Mouse (Mus musculus) embryonic facial prominence, embryonic 13.5 days (tissue): ENCODE data around the gene Cers5. TPM values are rescaled to one million over a fixed set of nuclear protein-coding genes. Genes with fewer than 3 reads are reported as not detected.
"Not testable (repeated sequence)": the region's sequence is repeated elsewhere in the genome, so short reads cannot be mapped to it uniquely, and the experiment has no call there.

Experiments
- ATAC-seq: fragments of 200-750 bp; cut with Nextera tagmentation; 2 replicates; pipeline ENCODE4 v1.8.0; 2017; ENCODE audit warnings: low read depth; ENCODE audit not compliant: insufficient number of reproducible peaks, insufficient read depth, low FRiP score, low TSS enrichment
- H3K27ac ChIP-seq: fragments of 300-500 bp; sonication (generic); 2 replicates; pipeline ENCODE4 v1.5.1; 2015; ENCODE audit warnings: moderate library complexity, mild to moderate bottlenecking, inconsistent platforms
- H3K27me3 ChIP-seq: fragments of 300-500 bp; sonication (generic); 2 replicates; pipeline ENCODE4 v1.6.1; 2015; ENCODE audit warnings: mild to moderate bottlenecking, inconsistent platforms
- H3K36me3 ChIP-seq: fragments of 300-500 bp; sonication (generic); 2 replicates; pipeline ENCODE4 v1.6.1; 2015; ENCODE audit warnings: mild to moderate bottlenecking, inconsistent platforms
- H3K4me1 ChIP-seq: fragments of 300-500 bp; sonication (generic); 2 replicates; pipeline ENCODE4 v1.6.1; 2015; ENCODE audit warnings: inconsistent platforms
- H3K4me2 ChIP-seq: fragments of 300-500 bp; sonication (generic); 2 replicates; pipeline ENCODE4 v1.6.1; 2015; ENCODE audit warnings: moderate library complexity, mild to moderate bottlenecking, inconsistent platforms
- H3K4me3 ChIP-seq: fragments of 300-500 bp; sonication (generic); 2 replicates; pipeline ENCODE4 v1.5.1; 2015; ENCODE audit warnings: mild to moderate bottlenecking, inconsistent platforms
- H3K9ac ChIP-seq: fragments of 300-500 bp; sonication (generic); 2 replicates; pipeline ENCODE4 v1.6.1; 2015; ENCODE audit warnings: mild to moderate bottlenecking, inconsistent platforms
- H3K9me3 ChIP-seq: fragments of 300-500 bp; sonication (generic); 2 replicates; pipeline ENCODE4 v1.6.1; 2016; ENCODE audit warnings: inconsistent platforms
- WGBS: fragments of 180-500 bp; shearing (Covaris S2); methylation state at CpG from one replicate; pipeline ENCODE4 v1.1.7; 2015; ENCODE audit warnings: mixed read lengths; 5-methylcytosine and 5-hydroxymethylcytosine counted together
- polyA plus RNA-seq: library from polyadenylated mRNA; unstranded; fragments of >200 nt; fragmentation: Nextera tagmentation; extraction: Ambion mirVana; gene quantifications from 2 replicates; pipeline ENCODE4 v1.2.1, GENCODE M21; 2015

Gene Cers5
- polyA plus RNA-seq, 1 experiment from 2014 or later: 70.8 TPM

DNA sequence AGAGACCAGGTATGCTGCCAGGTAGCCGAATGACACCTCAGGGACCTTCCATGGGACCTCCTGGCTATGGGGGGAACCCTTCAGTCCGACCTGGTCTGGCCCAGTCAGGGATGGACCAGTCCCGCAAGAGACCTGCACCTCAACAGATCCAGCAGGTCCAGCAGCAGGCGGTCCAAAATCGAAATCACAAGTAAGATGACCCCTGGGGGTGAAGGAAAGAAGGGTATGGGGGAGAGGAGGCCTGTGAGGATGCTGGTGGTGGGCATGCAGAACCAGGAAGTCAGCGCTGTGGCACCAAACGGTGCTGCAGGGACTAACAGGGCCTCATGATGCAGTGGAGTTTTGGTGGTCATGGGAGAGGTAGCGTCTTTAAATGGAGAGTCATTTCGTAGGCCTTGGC, 69.6 kb downstream of the Cers5 start:
- peak overlapping the region; percentile 96 for H3K27ac ChIP-seq

DNA sequence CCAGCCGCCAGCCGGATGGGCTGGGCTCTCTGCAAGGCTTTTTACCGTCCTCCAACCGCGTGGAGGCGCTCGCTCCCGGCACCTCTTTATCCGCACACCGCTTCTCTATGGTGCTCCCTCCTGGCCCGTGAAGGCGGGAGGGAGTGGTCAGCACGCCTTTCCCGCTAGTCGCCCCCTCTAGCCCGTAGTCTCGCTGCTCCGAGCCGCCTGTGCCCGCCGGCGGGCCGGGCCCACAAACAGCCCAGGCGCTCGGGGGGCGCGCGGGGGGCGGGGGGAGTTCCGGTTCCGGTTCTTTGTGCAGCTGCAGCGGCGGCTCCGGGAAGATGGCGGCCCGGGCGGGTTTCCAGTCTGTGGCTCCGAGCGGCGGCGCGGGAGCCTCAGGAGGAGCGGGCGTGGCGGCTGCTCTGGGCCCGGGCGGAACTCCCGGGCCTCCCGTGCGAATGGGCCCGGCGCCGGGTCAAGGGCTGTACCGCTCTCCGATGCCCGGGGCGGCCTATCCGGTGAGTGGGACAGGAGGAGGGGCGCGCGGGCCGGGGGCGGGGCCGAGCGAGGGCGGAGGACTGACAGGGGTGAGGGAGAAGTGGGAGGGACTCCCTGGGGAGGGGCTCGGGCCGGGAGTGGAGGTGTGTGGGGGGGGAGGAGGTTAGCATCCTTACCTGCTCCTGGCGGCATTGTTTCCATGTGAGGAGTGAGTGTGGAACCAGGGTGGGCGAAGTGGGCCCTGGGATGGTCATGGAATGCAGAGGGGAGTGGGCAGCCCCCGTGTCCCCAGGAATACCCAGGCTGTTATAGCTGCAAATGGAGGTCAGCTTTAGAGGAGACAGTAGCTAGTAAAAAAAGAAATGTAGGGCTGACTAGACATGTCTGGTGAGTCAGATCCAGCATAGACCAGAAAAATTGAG, 70.4 kb downstream of the Cers5 start, which contains the start of gene Smarcd1:
Smarcd1 (plus strand) TSS at position 131 of the 902 bp plus-strand sequence.
- Histone ChIP-seq H3K4me3 (peak within 1 kb of the TSS; percentile 80), H3K4me2 (peak within 1 kb of the TSS; percentile 80), H3K9ac (peak within 1 kb of the TSS; percentile 96), H3K9me3 (no peaks in the 10 kb centered on the region), H3K36me3 (peaks cover 28% of the 10 kb centered on the region), H3K4me1 (peaks cover 38% of the 10 kb centered on the region), H3K27ac (peak within 1 kb of the TSS; percentile 96), H3K27me3 (peaks cover 16% of the 10 kb centered on the region)
- peak; percentile 95 for ATAC-seq
- under 1% methylated on average over 67 of the region's 71 CpGs for WGBS

More for the DNA sequence above, 69.6 kb downstream of the Cers5 start:
- H3K9me3 ChIP-seq: no peaks in the 10 kb centered on the region
- peak overlapping the region; percentile 80 for H3K4me2 ChIP-seq
- 52% methylated on average over 9 of the region's 9 CpGs for WGBS
- H3K27me3 ChIP-seq: peaks cover 8% of the 10 kb centered on the region; the same call in 1 of the 2 replicates
- peaks cover 38% of the 10 kb centered on the region for H3K4me1 ChIP-seq
- H3K4me3 ChIP-seq: peak overlapping the region; percentile 80
- peak overlapping the region; percentile 96 for H3K9ac ChIP-seq
- no peak for ATAC-seq
- H3K36me3 ChIP-seq: peaks cover 37% of the 10 kb centered on the region

DNA sequence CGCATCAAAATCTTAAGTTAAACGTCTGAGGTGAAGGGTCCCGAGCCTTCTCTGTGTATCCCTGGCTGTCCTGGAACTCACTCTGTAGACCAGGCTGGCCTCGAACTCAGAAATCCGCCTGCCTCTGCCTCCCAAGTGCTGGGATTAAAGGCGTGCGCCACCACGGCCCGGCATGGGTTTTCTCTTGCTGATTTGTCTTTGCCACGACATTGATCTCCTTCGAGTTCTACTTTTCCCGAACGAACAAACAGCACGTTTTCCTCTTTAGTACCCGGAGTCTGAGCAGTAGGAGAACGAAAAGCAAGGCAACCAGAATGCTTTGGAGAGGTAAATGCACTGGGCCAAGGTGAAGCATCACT, 71.1 kb downstream of the Cers5 start:
- ATAC-seq, H3K9me3 ChIP-seq: not testable (repeated sequence)
- Histone ChIP-seq H3K27ac (peak overlapping the region; percentile 96; the same call in 1 of the 2 replicates), H3K4me2 (peak overlapping the region; percentile 80), H3K27me3 (peaks cover 21% of the 10 kb centered on the region), H3K36me3 (peaks cover 22% of the 10 kb centered on the region), H3K9ac (peak overlapping the region; percentile 96), H3K4me3 (peak overlapping the region; percentile 80), H3K4me1 (peaks cover 38% of the 10 kb centered on the region)
- WGBS: 46% methylated on average over 16 of the region's 16 CpGs

DNA sequence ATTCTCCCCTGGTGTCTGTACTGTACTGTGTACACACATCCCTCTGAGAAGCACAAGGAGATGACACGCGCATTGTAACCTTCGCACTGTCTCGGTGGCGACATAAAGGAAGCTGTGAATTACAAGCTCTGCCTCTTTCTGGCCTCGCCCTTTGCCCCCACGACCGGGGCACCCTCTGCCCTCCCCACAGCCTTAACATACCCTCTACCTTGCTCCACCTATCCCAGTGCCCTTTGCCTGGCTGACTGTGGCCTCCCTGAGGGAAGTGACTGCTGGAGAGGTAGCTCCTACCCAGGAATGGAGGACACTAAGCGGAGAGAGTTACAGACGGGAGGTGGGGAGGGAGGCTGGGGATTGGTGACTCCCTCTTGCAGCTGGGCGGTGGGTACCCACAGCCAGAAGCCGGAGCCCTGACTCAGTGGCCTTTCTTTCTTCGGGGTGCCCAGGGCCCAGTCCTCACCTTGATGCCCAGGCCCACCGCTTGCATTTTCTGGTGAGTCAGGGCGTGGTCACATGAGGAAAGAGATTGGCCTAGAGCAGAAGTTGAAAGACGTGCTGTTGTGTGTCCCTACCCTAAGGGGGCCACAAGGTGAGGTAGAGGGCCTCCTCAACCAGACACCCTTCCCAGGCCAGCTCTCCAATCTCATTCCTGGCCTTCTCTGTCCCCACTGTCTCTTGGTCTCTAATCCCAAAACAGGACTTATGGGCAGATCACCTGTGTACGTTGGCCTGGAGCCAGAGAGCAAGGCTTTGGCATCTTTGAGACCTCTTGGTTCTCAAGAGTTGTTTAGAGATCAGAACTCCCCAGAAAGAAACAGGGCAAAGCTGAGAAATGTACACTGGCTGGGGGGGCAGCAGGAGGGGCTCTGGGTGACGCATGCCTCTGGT, 72.2 kb downstream of the Cers5 start:
- peaks cover 13% of the 10 kb centered on the region for H3K36me3 ChIP-seq
- no peak for ATAC-seq
- peaks cover 25% of the 10 kb centered on the region for H3K27me3 ChIP-seq
- H3K9ac ChIP-seq: no peak overlapping the region
- H3K27ac ChIP-seq: 0 out of 2 replicates have a peak overlapping the region, but pooled peaks have one; percentile 3
- H3K4me1 ChIP-seq: peaks cover 38% of the 10 kb centered on the region
- H3K4me2 ChIP-seq: no peak overlapping the region
- H3K4me3 ChIP-seq: no peak overlapping the region
- no peaks in the 10 kb centered on the region for H3K9me3 ChIP-seq
- WGBS: 84% methylated on average over 18 of the region's 18 CpGs

DNA sequence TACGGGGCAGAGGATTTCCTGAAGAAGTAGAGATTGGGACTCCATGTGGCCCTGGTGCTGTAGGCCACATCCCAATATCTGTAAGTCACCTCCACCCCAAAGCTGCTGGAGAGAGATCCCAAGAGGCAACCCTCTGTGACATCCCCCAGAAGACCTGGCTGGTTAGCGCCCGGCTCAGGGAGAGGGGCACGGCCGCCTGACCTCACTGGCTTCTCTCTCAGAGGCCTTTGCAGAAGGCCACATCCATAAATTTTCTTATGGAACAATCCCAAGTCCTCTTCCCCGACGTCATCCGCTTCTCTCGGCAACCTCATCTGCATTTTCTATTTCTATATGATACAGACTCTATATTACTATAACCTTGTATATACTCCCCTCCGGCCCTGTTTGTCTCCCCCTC, 73.0 kb downstream of the Cers5 start:
- WGBS: 80% methylated on average over 10 of the region's 10 CpGs
- Histone ChIP-seq H3K4me1 (peaks cover 36% of the 10 kb centered on the region), H3K9ac (no peak overlapping the region)

DNA sequence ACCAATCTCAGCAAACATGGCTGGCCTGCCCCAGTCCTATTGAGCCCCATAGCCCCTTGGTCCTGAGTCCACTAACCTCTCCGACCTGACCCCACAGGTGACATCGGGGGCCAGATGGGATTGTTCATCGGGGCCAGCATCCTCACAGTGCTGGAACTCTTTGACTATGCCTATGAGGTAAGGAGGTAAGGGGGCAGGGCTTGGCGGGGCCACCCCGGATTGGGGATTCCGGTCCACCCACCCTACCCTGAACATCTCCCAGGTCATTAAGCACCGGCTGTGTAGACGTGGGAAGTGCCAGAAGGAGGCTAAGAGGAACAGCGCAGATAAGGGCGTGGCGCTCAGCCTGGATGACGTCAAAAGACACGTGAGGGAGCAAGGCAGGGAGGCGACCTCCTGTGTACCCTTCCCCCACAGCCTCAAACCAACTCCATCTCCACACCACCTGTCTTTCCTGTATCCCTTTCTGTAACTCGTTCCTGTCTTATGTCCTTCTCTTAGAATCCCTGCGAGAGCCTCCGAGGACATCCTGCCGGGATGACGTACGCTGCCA, 74.1 kb downstream of the Cers5 start:
- Histone ChIP-seq H3K9ac (0 out of 2 replicates have a peak overlapping the region, but pooled peaks have one; percentile 6), H3K27ac (no peak overlapping the region), H3K4me3 (no peak overlapping the region; the same call in 1 of the 2 replicates), H3K36me3 (no peaks in the 10 kb centered on the region), H3K4me2 (peak overlapping the region; percentile 22; the same call in 1 of the 2 replicates), H3K9me3 (no peaks in the 10 kb centered on the region), H3K4me1 (peaks cover 24% of the 10 kb centered on the region), H3K27me3 (peaks cover 28% of the 10 kb centered on the region)
- 32% methylated on average over 20 of the region's 20 CpGs for WGBS
- no peak for ATAC-seq

More for the DNA sequence above, 73.0 kb downstream of the Cers5 start:
- H3K4me2 ChIP-seq: no peak overlapping the region
- H3K9me3 ChIP-seq: no peaks in the 10 kb centered on the region
- H3K4me3 ChIP-seq: no peak overlapping the region
- ATAC-seq: no peak
- H3K27ac ChIP-seq: no peak overlapping the region
- H3K36me3 ChIP-seq: peaks cover 8% of the 10 kb centered on the region; the same call in 1 of the 2 replicates
- H3K27me3 ChIP-seq: peaks cover 25% of the 10 kb centered on the region

DNA sequence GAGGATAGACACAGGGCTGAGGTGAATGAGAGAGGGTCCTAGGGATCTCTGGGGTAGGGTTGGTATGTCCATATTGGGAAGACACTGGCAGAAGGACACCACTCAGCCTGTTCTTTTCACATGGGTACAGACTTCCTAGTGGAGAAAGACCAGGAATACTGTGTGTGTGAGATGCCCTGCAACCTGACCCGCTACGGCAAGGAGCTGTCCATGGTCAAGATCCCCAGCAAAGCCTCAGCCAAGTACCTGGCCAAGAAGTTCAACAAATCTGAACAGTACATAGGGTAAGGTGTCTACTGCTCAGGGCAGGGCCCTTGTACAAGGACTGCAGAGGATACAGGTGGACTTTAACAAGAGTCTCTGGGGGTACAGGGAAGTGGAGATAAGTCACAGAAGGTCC, 75.4 kb downstream of the Cers5 start:
- H3K9ac ChIP-seq: no peak overlapping the region
- H3K36me3 ChIP-seq: no peaks in the 10 kb centered on the region
- H3K27me3 ChIP-seq: peaks cover 28% of the 10 kb centered on the region
- no peak for ATAC-seq
- no peak overlapping the region for H3K4me2 ChIP-seq
- H3K27ac ChIP-seq: no peak overlapping the region
- no peak overlapping the region for H3K4me3 ChIP-seq
- H3K9me3 ChIP-seq: no peaks in the 10 kb centered on the region
- peaks cover 14% of the 10 kb centered on the region for H3K4me1 ChIP-seq
- 14% methylated on average over 2 of the region's 2 CpGs for WGBS

DNA sequence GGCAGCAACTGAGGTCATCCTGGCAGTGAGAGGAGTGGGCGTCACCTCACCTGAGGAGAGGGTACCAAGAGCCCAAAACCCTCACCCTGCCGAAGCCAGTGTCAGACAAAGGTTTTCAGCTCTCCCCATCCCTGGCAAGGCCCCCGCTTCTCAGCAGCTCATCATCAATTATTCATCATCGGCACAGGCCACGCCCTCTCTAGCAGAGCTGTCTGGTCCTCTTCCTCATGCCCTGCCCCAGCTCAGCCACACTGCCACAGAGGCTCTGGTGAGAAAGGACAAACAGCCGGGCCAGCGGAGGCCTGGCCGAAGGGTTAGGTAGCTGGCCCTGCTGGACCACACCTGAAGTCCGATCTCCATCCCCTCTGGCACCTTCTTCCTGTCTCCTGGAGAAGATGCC, 80.7 kb downstream of the Cers5 start:
- Histone ChIP-seq H3K9me3 (no peaks in the 10 kb centered on the region), H3K9ac (no peak overlapping the region), H3K27me3 (peaks cover 20% of the 10 kb centered on the region), H3K36me3 (no peaks in the 10 kb centered on the region), H3K4me2 (no peak overlapping the region), H3K4me1 (peaks cover 2% of the 10 kb centered on the region; the same call in 1 of the 2 replicates), H3K4me3 (no peak overlapping the region), H3K27ac (no peak overlapping the region)
- WGBS: 64% methylated on average over 9 of the region's 9 CpGs
- ATAC-seq: no peak

DNA sequence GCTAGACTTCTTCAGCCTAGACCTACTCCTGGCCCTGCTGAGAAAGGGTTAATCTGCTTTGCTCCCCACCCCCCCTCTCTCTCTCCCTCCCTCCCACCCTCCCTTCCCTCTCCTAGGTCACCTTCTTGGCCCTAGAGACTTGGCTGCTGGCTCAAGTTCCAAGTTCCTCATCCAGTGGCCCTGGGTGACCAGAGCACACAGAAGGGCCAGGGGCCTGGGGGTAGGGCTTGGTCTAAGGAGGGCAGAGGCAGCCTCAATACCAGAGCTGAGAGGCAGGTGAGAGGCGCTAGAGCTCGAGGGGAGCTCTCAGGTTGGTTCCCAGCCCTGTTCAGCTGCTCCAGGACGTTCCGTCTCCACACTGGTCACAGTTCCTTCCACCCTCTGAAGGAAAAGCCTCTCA, 81.8 kb downstream of the Cers5 start:
- H3K9me3 ChIP-seq: no peaks in the 10 kb centered on the region
- H3K4me1 ChIP-seq: peaks cover 2% of the 10 kb centered on the region; the same call in 1 of the 2 replicates
- H3K36me3 ChIP-seq: no peaks in the 10 kb centered on the region
- no peak overlapping the region for H3K4me2 ChIP-seq
- no peak overlapping the region for H3K4me3 ChIP-seq
- WGBS: 12% methylated on average over 4 of the region's 4 CpGs
- H3K27me3 ChIP-seq: peaks cover 13% of the 10 kb centered on the region
- no peak for ATAC-seq
- H3K27ac ChIP-seq: no peak overlapping the region
- H3K9ac ChIP-seq: 0 out of 2 replicates have a peak overlapping the region, but pooled peaks have one; percentile 32

DNA sequence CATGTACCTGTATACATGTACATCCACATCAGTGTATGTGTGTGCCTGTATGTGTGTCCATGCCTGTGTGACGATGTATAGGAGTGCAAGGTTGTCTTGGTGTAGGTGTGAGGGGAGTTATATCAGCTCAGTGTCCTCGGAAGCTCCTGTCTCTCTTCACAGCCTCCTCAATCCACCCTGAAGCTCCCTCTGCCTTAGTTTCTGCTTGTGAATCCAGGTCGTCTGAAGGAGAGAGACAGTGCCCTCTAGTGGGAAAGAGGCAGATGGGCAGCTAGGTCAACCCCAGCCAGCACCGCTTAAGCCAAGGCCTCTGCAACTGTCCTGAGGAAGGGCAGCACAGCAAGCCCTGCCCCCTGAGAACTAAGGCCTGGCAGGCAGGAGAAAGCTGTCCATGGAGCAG, 84.0 kb downstream of the Cers5 start:
- H3K4me2 ChIP-seq: no peak overlapping the region
- no peaks in the 10 kb centered on the region for H3K9me3 ChIP-seq
- H3K36me3 ChIP-seq: no peaks in the 10 kb centered on the region
- WGBS: 7% methylated on average over 4 of the region's 4 CpGs
- no peak overlapping the region for H3K9ac ChIP-seq
- H3K27ac ChIP-seq: no peak overlapping the region
- peaks cover 11% of the 10 kb centered on the region for H3K27me3 ChIP-seq
- no peak for ATAC-seq
- H3K4me1 ChIP-seq: peaks cover 2% of the 10 kb centered on the region; the same call in 1 of the 2 replicates
- no peak overlapping the region for H3K4me3 ChIP-seq
